Mouse (Mus musculus) hindbrain, embryonic 12.5 days (tissue): ENCODE data around the gene Vegfa. TPM values are rescaled to one million over a fixed set of nuclear protein-coding genes. Genes with fewer than 3 reads are reported as not detected.

Experiments
- ATAC-seq: fragments of 200-750 bp; cut with Nextera tagmentation; 2 replicates; pipeline ENCODE4 v1.8.0; 2017; ENCODE audit warnings: moderate TSS enrichment; ENCODE audit not compliant: low FRiP score
- H3K27ac ChIP-seq: fragments of 300-500 bp; sonication (generic); 2 replicates; pipeline ENCODE4 v1.5.1; 2016; ENCODE audit warnings: mild to moderate bottlenecking
- H3K27me3 ChIP-seq: fragments of 300-500 bp; sonication (generic); 2 replicates; pipeline ENCODE4 v1.6.1; 2016; ENCODE audit warnings: mild to moderate bottlenecking
- H3K36me3 ChIP-seq: fragments of 300-500 bp; sonication (generic); 2 replicates; pipeline ENCODE4 v1.6.1; 2016; ENCODE audit warnings: mild to moderate bottlenecking
- H3K4me1 ChIP-seq: fragments of 300-500 bp; sonication (generic); 2 replicates; pipeline ENCODE4 v1.6.1; 2016
- H3K4me2 ChIP-seq: fragments of 300-500 bp; sonication (generic); replicated peaks from 2 replicates; pipeline ENCODE4 v1.6.1; 2016; ENCODE audit warnings: mild to moderate bottlenecking
- H3K4me3 ChIP-seq: fragments of 300-500 bp; sonication (generic); 2 replicates; pipeline ENCODE4 v1.5.1; 2016; ENCODE audit warnings: mild to moderate bottlenecking
- H3K9ac ChIP-seq: fragments of 300-500 bp; sonication (generic); 2 replicates; pipeline ENCODE4 v1.6.1; 2016; ENCODE audit warnings: mild to moderate bottlenecking, moderate library complexity
- H3K9me3 ChIP-seq: fragments of 300-500 bp; sonication (generic); replicated peaks from 2 replicates; pipeline ENCODE4 v1.6.1; 2016; ENCODE audit warnings: mild to moderate bottlenecking
- WGBS: fragments of 180-500 bp; shearing (Covaris S2); methylation state at CpG from one replicate; pipeline ENCODE4 v1.1.7; 2016; 5-methylcytosine and 5-hydroxymethylcytosine counted together
- polyA plus RNA-seq: library from polyadenylated mRNA; unstranded; fragments of >200 nt; fragmentation: Nextera tagmentation; extraction: Ambion mirVana; gene quantifications from 2 replicates; pipeline ENCODE4 v1.2.1, GENCODE M21; 2016

Vegfa gene
- polyA plus RNA-seq, 1 experiment from 2014 or later: 4.0 TPM

- Histone ChIP-seq H3K4me3 (peak overlapping the region; percentile 86), H3K4me1 (peaks cover 46% of the 10 kb centered on the region), H3K27me3 (peaks cover 5% of the 10 kb centered on the region; the same call in 1 of the 2 replicates), H3K27ac (peak overlapping the region; percentile 91), H3K4me2 (peak overlapping the region; percentile 85), H3K36me3 (no peaks in the 10 kb centered on the region), H3K9ac (peak overlapping the region; percentile 94), H3K9me3 (no peaks in the 10 kb centered on the region)
- peak; percentile 52 for ATAC-seq
- WGBS: under 1% methylated on average over 81 of the region's 92 CpGs
Measured at GRCm38 (mm10) chr17:46030731-46031620, 1.2 kb downstream of the Vegfa start.

GRCm38 (mm10) chr17:46030323-46030730 is 1.8 kb downstream of the Vegfa start:
- under 1% methylated on average over 42 of the region's 43 CpGs for WGBS
- peak; percentile 24; the same call in 1 of the 2 replicates for ATAC-seq
- Histone ChIP-seq H3K9ac (peak overlapping the region; percentile 94), H3K4me2 (peak overlapping the region; percentile 85), H3K27ac (peak overlapping the region; percentile 91), H3K36me3 (0 out of 2 replicates have a peak, but pooled peaks cover under 1% of the 10 kb centered on the region), H3K27me3 (peaks cover 5% of the 10 kb centered on the region; the same call in 1 of the 2 replicates), H3K4me3 (peak overlapping the region; percentile 86), H3K9me3 (no peaks in the 10 kb centered on the region), H3K4me1 (peaks cover 46% of the 10 kb centered on the region)

GRCm38 (mm10) chr17:46029554-46030207 is 2.5 kb downstream of the Vegfa start:
- H3K9ac ChIP-seq: peak overlapping the region; percentile 94
- peak overlapping the region; percentile 86 for H3K4me3 ChIP-seq
- 13% methylated on average over 7 of the region's 7 CpGs for WGBS
- H3K27me3 ChIP-seq: peaks cover 5% of the 10 kb centered on the region; the same call in 1 of the 2 replicates
- H3K9me3 ChIP-seq: no peaks in the 10 kb centered on the region
- ATAC-seq: no peak
- no peak overlapping the region; the same call in 1 of the 2 replicates for H3K27ac ChIP-seq
- peaks cover 7% of the 10 kb centered on the region; the same call in 1 of the 2 replicates for H3K36me3 ChIP-seq
- H3K4me1 ChIP-seq: peaks cover 48% of the 10 kb centered on the region
- peak overlapping the region; percentile 85 for H3K4me2 ChIP-seq

GRCm38 (mm10) chr17:46029052-46029553 is 3.1 kb downstream of the Vegfa start:
- Histone ChIP-seq H3K9ac (peak overlapping the region; percentile 94), H3K36me3 (peaks cover 12% of the 10 kb centered on the region), H3K4me3 (peak overlapping the region; percentile 86), H3K27ac (no peak overlapping the region; the same call in 1 of the 2 replicates), H3K9me3 (no peaks in the 10 kb centered on the region), H3K4me2 (peak overlapping the region; percentile 85), H3K27me3 (peaks cover 5% of the 10 kb centered on the region; the same call in 1 of the 2 replicates), H3K4me1 (peaks cover 48% of the 10 kb centered on the region)
- WGBS: 56% methylated on average over 2 of the region's 2 CpGs
- no peak for ATAC-seq

- 16% methylated on average over 15 of the region's 15 CpGs for WGBS
- Histone ChIP-seq H3K9ac (peak overlapping the region; percentile 94), H3K4me3 (peak overlapping the region; percentile 86), H3K9me3 (no peaks in the 10 kb centered on the region), H3K36me3 (peaks cover 19% of the 10 kb centered on the region), H3K4me1 (peaks cover 43% of the 10 kb centered on the region), H3K4me2 (peak overlapping the region; percentile 85), H3K27ac (peak overlapping the region; percentile 89), H3K27me3 (no peaks in the 10 kb centered on the region)
- no peak for ATAC-seq
Measured at GRCm38 (mm10) chr17:46028210-46029051, 3.7 kb downstream of the Vegfa start.

GRCm38 (mm10) chr17:46027066-46027917 is 4.9 kb downstream of the Vegfa start:
- Histone ChIP-seq H3K27ac (peak overlapping the region; percentile 89), H3K4me1 (peaks cover 40% of the 10 kb centered on the region), H3K27me3 (no peaks in the 10 kb centered on the region), H3K4me3 (peak overlapping the region; percentile 86), H3K9ac (peak overlapping the region; percentile 57), H3K36me3 (peaks cover 30% of the 10 kb centered on the region), H3K9me3 (no peaks in the 10 kb centered on the region), H3K4me2 (peak overlapping the region; percentile 85)
- 10% methylated on average over 16 of the region's 16 CpGs for WGBS
- ATAC-seq: peak; percentile 40

- peaks cover 42% of the 10 kb centered on the region for H3K36me3 ChIP-seq
- H3K27me3 ChIP-seq: no peaks in the 10 kb centered on the region
Measured at GRCm38 (mm10) chr17:46025927-46026668, 6.1 kb downstream of the Vegfa start.

GRCm38 (mm10) chr17:46025207-46025606 is 7.0 kb downstream of the Vegfa start:
- Histone ChIP-seq H3K9me3 (no peaks in the 10 kb centered on the region), H3K27me3 (no peaks in the 10 kb centered on the region), H3K9ac (no peak overlapping the region), H3K4me2 (no peak overlapping the region), H3K4me1 (peaks cover 40% of the 10 kb centered on the region), H3K27ac (no peak overlapping the region), H3K36me3 (peaks cover 51% of the 10 kb centered on the region), H3K4me3 (no peak overlapping the region)
- ATAC-seq: no peak
- 90% methylated on average over 15 of the region's 15 CpGs for WGBS

More at GRCm38 (mm10) chr17:46025927-46026668, 6.1 kb downstream of the Vegfa start:
- WGBS: 85% methylated on average over 11 of the region's 11 CpGs
- H3K9me3 ChIP-seq: no peaks in the 10 kb centered on the region
- H3K4me2 ChIP-seq: no peak overlapping the region
- no peak overlapping the region for H3K4me3 ChIP-seq
- H3K27ac ChIP-seq: no peak overlapping the region
- H3K4me1 ChIP-seq: peaks cover 40% of the 10 kb centered on the region
- H3K9ac ChIP-seq: no peak overlapping the region
- no peak for ATAC-seq

- Histone ChIP-seq H3K4me3 (no peak overlapping the region), H3K9ac (no peak overlapping the region), H3K9me3 (no peaks in the 10 kb centered on the region), H3K36me3 (peaks cover 61% of the 10 kb centered on the region), H3K4me1 (peaks cover 31% of the 10 kb centered on the region), H3K27ac (no peak overlapping the region), H3K27me3 (no peaks in the 10 kb centered on the region), H3K4me2 (no peak overlapping the region)
- 92% methylated on average over 5 of the region's 5 CpGs for WGBS
- ATAC-seq: no peak
Measured at GRCm38 (mm10) chr17:46024192-46024591, 8.0 kb downstream of the Vegfa start.

- H3K4me1 ChIP-seq: peaks cover 25% of the 10 kb centered on the region
- H3K9ac ChIP-seq: no peak overlapping the region
- H3K4me3 ChIP-seq: no peak overlapping the region
- no peak for ATAC-seq
- H3K4me2 ChIP-seq: no peak overlapping the region
- WGBS: 99% methylated on average over 8 of the region's 8 CpGs
- H3K36me3 ChIP-seq: peaks cover 67% of the 10 kb centered on the region
- no peak overlapping the region for H3K27ac ChIP-seq
- H3K27me3 ChIP-seq: no peaks in the 10 kb centered on the region
- H3K9me3 ChIP-seq: no peaks in the 10 kb centered on the region
Measured at GRCm38 (mm10) chr17:46023572-46023971, 8.6 kb downstream of the Vegfa start.
